Mouse (Mus musculus) small intestine, adult 2 months (tissue): Measurements from ENCODE around the gene P4ha2. TPM values are rescaled to one million over a fixed set of nuclear protein-coding genes. Genes with fewer than 3 reads are reported as not detected.
A peak's percentile ranks its signal among the peaks of the same experiment; 100 is the strongest.

Experiments used
- H3K27ac ChIP-seq: fragments of 200-500 bp; 2 replicates; pipeline ENCODE4 v1.5.1; 2012; ENCODE audit warnings: low read depth, low read length, control low read depth, inconsistent platforms; ENCODE audit not compliant: insufficient read depth
- H3K27me3 ChIP-seq: fragments of 200-500 bp; 2 replicates; pipeline ENCODE4 v1.6.1; 2012; ENCODE audit warnings: mild to moderate bottlenecking, moderate library complexity, low read length, inconsistent platforms; ENCODE audit not compliant: control insufficient read depth, insufficient read depth
- H3K36me3 ChIP-seq: fragments of 200-500 bp; 2 replicates; pipeline ENCODE4 v1.6.1; 2012; ENCODE audit warnings: mild to moderate bottlenecking, low read length, control low read depth, inconsistent platforms; ENCODE audit not compliant: control insufficient read depth, insufficient read depth
- H3K4me1 ChIP-seq: fragments of 200-500 bp; 2 replicates; pipeline ENCODE4 v1.6.1; 2012; ENCODE audit warnings: low read length, inconsistent platforms, mixed read lengths; ENCODE audit not compliant: control insufficient read depth, insufficient read depth, insufficient read length
- H3K4me3 ChIP-seq: fragments of 200-500 bp; 2 replicates; pipeline ENCODE4 v1.5.1; 2012; ENCODE audit warnings: low read depth, mild to moderate bottlenecking, control low read depth, inconsistent platforms, low read length, moderate library complexity
- CTCF ChIP-seq: fragments of 200-500 bp; IDR thresholded peaks from 2 replicates; pipeline ENCODE4 v1.5.1; 2012; ENCODE audit warnings: low read depth, mild to moderate bottlenecking, control low read depth, inconsistent platforms, low read length, moderate library complexity, mixed read lengths; ENCODE audit not compliant: insufficient replicate concordance, insufficient read length; ENCODE audit errors: extremely low read depth
- POLR2A ChIP-seq: fragments of 200-500 bp; IDR thresholded peaks from 2 replicates; pipeline ENCODE4 v1.6.1; 2012; ENCODE audit warnings: low read depth, mild to moderate bottlenecking, control low read depth, inconsistent platforms, low read length, moderate library complexity
- WGBS: fragments of 180-500 bp; shearing (Covaris S2); methylation state at CpG from one replicate; pipeline ENCODE4 v1.1.7; 2018; 5-methylcytosine and 5-hydroxymethylcytosine counted together
- polyA plus RNA-seq: library from polyadenylated mRNA; depleted of rRNA; stranded (reverse); fragments of >200 nt; gene quantifications from 2 replicates; pipeline ENCODE4 v1.2.3, GENCODE M21; 2012

The P4ha2 gene
- polyA plus RNA-seq, 1 experiment: 1.5 TPM

DNA sequence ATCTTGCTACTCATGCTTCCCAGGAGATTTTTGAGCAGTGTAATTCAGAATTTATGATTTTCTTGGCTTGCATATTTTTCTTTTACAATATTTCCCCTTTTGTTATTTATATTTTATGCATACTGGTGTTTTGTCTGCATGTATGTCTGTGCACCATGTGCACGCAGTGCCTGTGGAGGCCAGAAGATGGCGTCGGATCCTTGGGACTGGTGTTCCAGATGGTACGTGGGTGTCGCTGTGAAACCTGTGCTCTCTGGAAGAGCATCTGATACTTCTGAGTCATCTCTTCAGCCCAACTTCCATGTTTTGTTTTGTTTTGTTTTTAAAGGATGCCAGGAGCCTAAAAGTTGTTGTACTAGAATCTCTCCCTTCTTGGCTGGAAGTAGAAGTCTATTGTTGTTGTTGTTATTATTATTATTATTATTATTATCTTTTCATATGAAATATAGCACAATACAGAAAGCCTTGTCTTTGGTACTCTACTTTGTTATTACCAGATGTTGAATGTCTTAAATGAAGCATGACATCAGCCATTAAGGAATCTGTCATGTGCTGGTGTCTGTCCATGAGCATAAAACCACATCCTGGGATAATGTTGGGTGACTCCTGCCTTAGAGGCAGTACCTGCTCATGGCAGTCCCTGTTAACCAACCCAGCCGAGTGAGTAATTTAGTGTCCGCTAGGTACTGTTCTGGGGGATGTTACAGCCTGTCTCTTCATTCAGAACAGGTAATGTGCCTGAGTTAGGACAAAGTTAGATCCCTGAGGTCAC, 41.5 kb downstream of the P4ha2 start:
- H3K4me1 ChIP-seq: no peaks in the 10 kb centered on the region
- 86% methylated on average over 7 of the region's 7 CpGs for WGBS
- no peak overlapping the region for H3K4me3 ChIP-seq
- no peak for TF ChIP-seq CTCF
- no peak for TF ChIP-seq POLR2A
- no peaks in the 10 kb centered on the region for H3K27me3 ChIP-seq
- no peaks in the 10 kb centered on the region for H3K36me3 ChIP-seq
- H3K27ac ChIP-seq: no peak overlapping the region

DNA sequence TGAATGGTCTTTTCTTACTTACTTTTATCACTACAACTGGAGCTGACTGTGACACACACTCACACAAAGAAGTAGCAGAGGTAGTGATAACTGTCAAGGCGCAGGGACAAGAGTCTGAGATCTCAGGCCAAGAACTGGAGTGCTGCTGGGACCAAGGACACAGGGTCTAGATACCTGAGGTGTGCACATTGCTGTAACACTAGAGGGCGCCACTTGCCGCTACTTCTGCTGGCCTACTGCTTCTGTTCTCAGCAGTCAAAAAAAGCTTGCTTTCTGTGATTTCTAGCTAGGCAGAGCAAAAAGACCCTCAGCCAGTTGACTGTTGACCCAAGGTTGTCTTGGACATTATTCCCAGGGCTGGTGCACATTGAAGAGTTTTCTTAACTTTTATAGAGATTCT, 45.0 kb downstream of the P4ha2 start:
- Histone ChIP-seq H3K27ac (no peak overlapping the region), H3K4me1 (no peaks in the 10 kb centered on the region; the same call in 1 of the 2 replicates), H3K36me3 (no peaks in the 10 kb centered on the region), H3K27me3 (no peaks in the 10 kb centered on the region), H3K4me3 (no peak overlapping the region)
- WGBS: 19% methylated on average over 3 of the region's 3 CpGs
- TF ChIP-seq CTCF: peak; percentile 80; the same call in 1 of the 2 replicates
- TF ChIP-seq POLR2A: no peak

DNA sequence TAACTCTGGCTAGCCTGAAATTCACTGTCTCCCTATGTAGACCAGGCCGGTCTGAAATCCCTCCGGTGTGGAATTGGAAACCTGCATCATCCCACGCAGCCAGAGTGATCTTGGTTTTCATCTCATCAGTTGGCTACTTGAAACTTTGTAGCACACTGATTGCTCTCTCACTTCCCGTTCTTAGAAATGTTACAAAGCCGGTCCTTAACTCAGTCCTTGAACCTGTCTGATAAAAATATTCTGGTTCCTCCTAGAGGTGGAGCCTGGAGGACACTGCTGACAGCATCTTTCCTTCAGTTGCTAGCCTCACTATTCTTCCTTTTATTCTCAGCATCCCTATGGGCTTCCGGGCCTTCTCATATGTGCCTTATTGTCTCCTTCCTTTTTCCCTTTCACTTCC, 46.1 kb downstream of the P4ha2 start:
- no peak for TF ChIP-seq POLR2A
- TF ChIP-seq CTCF: no peak
- H3K27ac ChIP-seq: no peak overlapping the region
- no peaks in the 10 kb centered on the region; the same call in 1 of the 2 replicates for H3K4me1 ChIP-seq
- WGBS: 80% methylated on average over 6 of the region's 6 CpGs
- H3K4me3 ChIP-seq: no peak overlapping the region
- H3K36me3 ChIP-seq: no peaks in the 10 kb centered on the region
- H3K27me3 ChIP-seq: no peaks in the 10 kb centered on the region

- 70% methylated on average over 3 of the region's 3 CpGs for WGBS
- no peak for TF ChIP-seq CTCF
- no peak for TF ChIP-seq POLR2A
- H3K4me1 ChIP-seq: no peaks in the 10 kb centered on the region; the same call in 1 of the 2 replicates
- no peak overlapping the region for H3K4me3 ChIP-seq
- no peaks in the 10 kb centered on the region for H3K36me3 ChIP-seq
- H3K27ac ChIP-seq: no peak overlapping the region
- no peaks in the 10 kb centered on the region for H3K27me3 ChIP-seq
Observed at GRCm38 (mm10) chr11:54149791-54150465, 50.0 kb downstream of the P4ha2 start.

DNA sequence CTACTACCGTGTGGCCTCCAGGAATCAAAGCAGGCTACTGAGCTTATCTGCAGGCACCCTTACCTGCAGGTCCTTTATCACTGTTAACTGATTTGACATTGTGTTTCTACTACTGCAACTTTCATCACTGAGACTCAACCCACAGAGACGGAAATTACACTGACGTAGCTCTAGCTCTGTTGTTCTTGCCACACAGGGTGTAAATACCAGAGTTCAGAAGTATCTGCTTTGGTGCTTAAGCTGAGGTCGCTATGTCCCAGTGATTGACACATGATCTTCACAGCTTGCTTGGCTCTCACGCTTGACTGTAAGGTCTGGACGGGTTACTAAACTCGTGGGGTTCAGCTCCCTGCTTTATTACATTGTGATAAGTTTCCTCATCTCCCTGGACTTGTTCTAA, 51.2 kb downstream of the P4ha2 start:
- no peaks in the 10 kb centered on the region for H3K36me3 ChIP-seq
- H3K27ac ChIP-seq: no peak overlapping the region
- 25% methylated on average over 7 of the region's 7 CpGs for WGBS
- no peak overlapping the region for H3K4me3 ChIP-seq
- no peak for TF ChIP-seq POLR2A
- no peak for TF ChIP-seq CTCF
- no peaks in the 10 kb centered on the region; the same call in 1 of the 2 replicates for H3K4me1 ChIP-seq
- no peaks in the 10 kb centered on the region for H3K27me3 ChIP-seq

DNA sequence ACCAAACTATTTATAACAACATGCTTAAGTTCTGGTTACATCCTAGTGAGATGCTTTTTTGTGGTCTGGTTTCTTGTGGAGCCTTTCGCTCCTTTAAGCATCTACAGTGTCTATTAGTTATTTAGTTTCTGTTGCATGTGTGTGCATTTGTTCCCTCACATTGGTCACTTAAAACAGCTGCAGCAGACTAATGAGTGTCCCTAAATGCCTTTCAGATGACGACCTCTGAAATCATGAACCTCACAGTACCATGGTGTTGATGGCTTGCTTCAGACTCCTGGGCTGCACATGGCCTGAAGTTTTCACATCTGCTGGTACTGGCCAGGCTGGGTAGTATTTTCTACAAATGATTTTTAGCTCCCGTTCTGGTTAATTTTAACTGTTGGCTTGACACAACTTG, 53.1 kb downstream of the P4ha2 start:
- WGBS: 81% methylated on average over 3 of the region's 3 CpGs
- Histone ChIP-seq H3K27me3 (no peaks in the 10 kb centered on the region; the same call in 1 of the 2 replicates), H3K27ac (no peak overlapping the region), H3K4me3 (no peak overlapping the region), H3K4me1 (no peaks in the 10 kb centered on the region; the same call in 1 of the 2 replicates), H3K36me3 (no peaks in the 10 kb centered on the region)
- TF ChIP-seq CTCF (no peak), POLR2A (no peak)

DNA sequence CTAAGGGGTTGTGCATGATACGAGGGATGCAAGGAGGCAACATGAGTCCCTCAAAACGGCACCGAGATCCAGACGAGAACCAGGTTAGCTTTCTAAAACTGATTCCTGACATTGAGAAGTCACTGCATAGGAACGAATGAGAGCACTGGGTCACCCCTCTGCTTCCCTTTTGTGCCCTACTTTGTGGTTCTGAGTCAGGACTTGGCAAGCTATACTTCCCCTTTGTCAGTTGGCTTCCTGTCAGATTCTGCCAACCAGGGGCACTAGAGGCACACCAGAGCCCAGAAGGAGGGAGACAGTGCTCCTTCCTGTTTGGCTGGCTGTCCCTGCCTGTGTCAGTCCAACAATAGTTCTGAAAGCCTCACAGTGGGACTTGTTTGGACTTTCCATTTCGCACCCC, 56.0 kb downstream of the P4ha2 start:
- H3K27ac ChIP-seq: no peak overlapping the region
- H3K4me1 ChIP-seq: no peaks in the 10 kb centered on the region
- no peaks in the 10 kb centered on the region; the same call in 1 of the 2 replicates for H3K27me3 ChIP-seq
- no peaks in the 10 kb centered on the region for H3K36me3 ChIP-seq
- H3K4me3 ChIP-seq: no peak overlapping the region
- 80% methylated on average over 6 of the region's 6 CpGs for WGBS
- TF ChIP-seq CTCF (no peak), POLR2A (no peak)
